Mouse (Mus musculus) liver, postnatal 0 days (tissue): Measurements from ENCODE around the gene Best2. TPM values are rescaled to one million over a fixed set of nuclear protein-coding genes. Genes with fewer than 3 reads are reported as not detected.

Experiments
- ATAC-seq: fragments of 200-750 bp; cut with Nextera tagmentation; 2 replicates; pipeline ENCODE4 v1.8.0; 2017; ENCODE audit warnings: mild to moderate bottlenecking, moderate library complexity
- DNase-seq: peaks from one replicate; pipeline ENCODE4 v3.0.0-alpha.2; 2016
- H3K27ac ChIP-seq: fragments of 300-500 bp; sonication (generic); 2 replicates; pipeline ENCODE4 v1.5.1; 2014; ENCODE audit warnings: antibody characterized with exemption, moderate library complexity, mild to moderate bottlenecking, low read depth
- H3K27me3 ChIP-seq: fragments of 300-500 bp; sonication (generic); 2 replicates; pipeline ENCODE4 v1.6.1; 2014; ENCODE audit warnings: low read length, control low read depth, mixed read lengths; ENCODE audit not compliant: insufficient read depth
- H3K36me3 ChIP-seq: fragments of 300-500 bp; sonication (generic); replicated peaks from 2 replicates; pipeline ENCODE4 v1.6.1; 2014; ENCODE audit warnings: mild to moderate bottlenecking, control low read depth, low read length, moderate library complexity, mixed read lengths; ENCODE audit not compliant: insufficient read depth
- H3K4me1 ChIP-seq: fragments of 300-500 bp; sonication (generic); 2 replicates; pipeline ENCODE4 v1.6.1; 2014; ENCODE audit warnings: antibody characterized with exemption, mild to moderate bottlenecking, control low read depth; ENCODE audit not compliant: insufficient read depth
- H3K4me2 ChIP-seq: fragments of 300-500 bp; sonication (generic); 2 replicates; pipeline ENCODE4 v1.6.1; 2014; ENCODE audit warnings: low read depth, mild to moderate bottlenecking, low read length, moderate library complexity, mixed read lengths
- H3K4me3 ChIP-seq: fragments of 300-500 bp; sonication (generic); 2 replicates; pipeline ENCODE4 v1.5.1; 2014; ENCODE audit warnings: low read depth, low read length
- H3K9ac ChIP-seq: fragments of 300-500 bp; sonication (generic); replicated peaks from 2 replicates; pipeline ENCODE4 v1.6.1; 2014; ENCODE audit warnings: mild to moderate bottlenecking, moderate library complexity
- H3K9me3 ChIP-seq: fragments of 300-500 bp; sonication (generic); 2 replicates; pipeline ENCODE4 v1.6.1; 2016; ENCODE audit warnings: mild to moderate bottlenecking, control low read depth, low read length, mixed read lengths
- CTCF ChIP-seq: sonication (generic); IDR thresholded peaks from 2 replicates; pipeline ENCODE4 v1.5.1; 2016; ENCODE audit warnings: antibody characterized with exemption, low read depth
- EP300 ChIP-seq: IDR thresholded peaks from 2 replicates; pipeline ENCODE4 v1.6.1; 2016; ENCODE audit warnings: antibody characterized with exemption, low read depth, mild to moderate bottlenecking
- WGBS: fragments of 180-500 bp; shearing (Covaris S2); extraction: QIAGEN DNeasy Blood & Tissue Kit; methylation state at CpG from one replicate; pipeline ENCODE4 v1.1.7; 2014; ENCODE audit not compliant: insufficient replicate concordance; 5-methylcytosine and 5-hydroxymethylcytosine counted together
- microRNA-seq: library from miRNA; unstranded; fragments of <30 nt; microRNA quantifications from one replicate; pipeline ENCODE4, GENCODE M21; 2016
- polyA plus RNA-seq: library from polyadenylated mRNA; unstranded; fragments of >200 nt; fragmentation: Nextera tagmentation; extraction: Ambion mirVana; gene quantifications from 2 replicates; pipeline ENCODE4 v1.2.1, GENCODE M21; 2015

Gene Best2
- polyA plus RNA-seq, 1 experiment from 2014 or later, result not detected

- Histone ChIP-seq H3K4me3 (0 out of 2 replicates have a peak overlapping the region, but pooled peaks have one; percentile 83), H3K9ac (peak overlapping the region; percentile 91; the same call in 1 of the 2 replicates), H3K9me3 (no peaks in the 10 kb centered on the region), H3K36me3 (peaks cover 19% of the 10 kb centered on the region), H3K27ac (peak overlapping the region; percentile 98), H3K4me1 (peaks cover 37% of the 10 kb centered on the region), H3K4me2 (peak overlapping the region; percentile 96), H3K27me3 (no peaks in the 10 kb centered on the region)
- WGBS, result 86% methylated on average over 13 of the region's 13 CpGs
- TF ChIP-seq CTCF, result no peak
- TF ChIP-seq EP300, result no peak
- ATAC-seq (no peak), DNase-seq (no peak)
These were observed 46.6 kb downstream of the Best2 start for GRCm38 (mm10) chr8:84967532-84968304.

GRCm38 (mm10) chr8:84966603-84967002, 47.7 kb downstream of the Best2 start:
- WGBS, result 14% methylated on average over 3 of the region's 3 CpGs
- peak overlapping the region; percentile 97 for H3K4me2 ChIP-seq
- H3K9me3 ChIP-seq, result no peaks in the 10 kb centered on the region
- no peak for TF ChIP-seq CTCF
- no peak for TF ChIP-seq EP300
- DNase-seq (no peak), ATAC-seq (no peak)
- peak overlapping the region; percentile 98 for H3K27ac ChIP-seq
- peaks cover 37% of the 10 kb centered on the region for H3K4me1 ChIP-seq
- H3K4me3 ChIP-seq, result peak overlapping the region; percentile 2; the same call in 1 of the 2 replicates
- no peak overlapping the region; the same call in 1 of the 2 replicates for H3K9ac ChIP-seq
- H3K36me3 ChIP-seq, result peaks cover 13% of the 10 kb centered on the region
- H3K27me3 ChIP-seq, result no peaks in the 10 kb centered on the region

- peaks cover 13% of the 10 kb centered on the region; the same call in 1 of the 2 replicates for H3K36me3 ChIP-seq
- no peaks in the 10 kb centered on the region for H3K9me3 ChIP-seq
- peak overlapping the region; percentile 98 for H3K27ac ChIP-seq
- peak; percentile 96 for DNase-seq
- peak overlapping the region; percentile 77 for H3K9ac ChIP-seq
- 2% methylated on average over 41 of the region's 41 CpGs for WGBS
- H3K27me3 ChIP-seq, result no peaks in the 10 kb centered on the region
- ATAC-seq, result peak; percentile 85
- TF ChIP-seq CTCF, result no peak
- no peak; the same call in 1 of the 2 replicates for TF ChIP-seq EP300
- peak overlapping the region; percentile 72 for H3K4me3 ChIP-seq
- peak overlapping the region; percentile 97 for H3K4me2 ChIP-seq
- H3K4me1 ChIP-seq, result peaks cover 37% of the 10 kb centered on the region
These were observed 48.5 kb downstream of the Best2 start for GRCm38 (mm10) chr8:84965731-84966291.

- Histone ChIP-seq H3K9ac (no peak overlapping the region), H3K36me3 (peaks cover 13% of the 10 kb centered on the region; the same call in 1 of the 2 replicates), H3K27me3 (no peaks in the 10 kb centered on the region), H3K9me3 (no peaks in the 10 kb centered on the region), H3K27ac (no peak overlapping the region), H3K4me3 (no peak overlapping the region), H3K4me1 (peaks cover 32% of the 10 kb centered on the region), H3K4me2 (peak overlapping the region; percentile 97; the same call in 1 of the 2 replicates)
- TF ChIP-seq EP300 (no peak), CTCF (peak; percentile 49)
- WGBS, result 80% methylated on average over 4 of the region's 4 CpGs
- ATAC-seq (no peak), DNase-seq (no peak)
These were observed 50.4 kb downstream of the Best2 start for GRCm38 (mm10) chr8:84963952-84964351.

GRCm38 (mm10) chr8:84959811-84960210, 54.5 kb downstream of the Best2 start:
- 76% methylated on average over 7 of the region's 7 CpGs for WGBS
- H3K4me2 ChIP-seq, result no peak overlapping the region
- ATAC-seq (peak; percentile 86), DNase-seq (no peak)
- no peak overlapping the region for H3K4me3 ChIP-seq
- no peaks in the 10 kb centered on the region for H3K27me3 ChIP-seq
- H3K9ac ChIP-seq, result no peak overlapping the region
- peaks cover 29% of the 10 kb centered on the region for H3K36me3 ChIP-seq
- H3K27ac ChIP-seq, result 0 out of 2 replicates have a peak overlapping the region, but pooled peaks have one; percentile 9
- TF ChIP-seq CTCF (no peak), EP300 (no peak)
- H3K9me3 ChIP-seq, result no peaks in the 10 kb centered on the region
- peaks cover 1% of the 10 kb centered on the region for H3K4me1 ChIP-seq

Small RNA genes lying within 50 kb of the gene (microRNA-seq; reads per million reads assigned to microRNA genes)
- gene Mir7070, result 1.6 reads per million

Other genes starting within 250 kb of the Best2 start
- gene Nfix, start 214.2 kb downstream of the Best2 start, polyA plus RNA-seq, result 4.7 and 5.4 TPM in 2 replicates
- gene Dand5, start 191.7 kb downstream of the Best2 start, polyA plus RNA-seq, result 2.4 and 2.5 TPM in 2 replicates
- gene Gadd45gip1, start 183.0 kb downstream of the Best2 start, polyA plus RNA-seq, result 31.9 and 34.9 TPM in 2 replicates
- gene Rad23a, start 173.9 kb downstream of the Best2 start, polyA plus RNA-seq, result 154 and 164 TPM in 2 replicates
- gene Calr, start 167.6 kb downstream of the Best2 start, polyA plus RNA-seq, result 331 and 375 TPM in 2 replicates
- 30.3 and 33.6 TPM in 2 replicates for gene Farsa, start 157.5 kb downstream of the Best2 start, polyA plus RNA-seq
- 30.6 and 31.2 TPM in 2 replicates for gene Syce2, start 142.4 kb downstream of the Best2 start, polyA plus RNA-seq
- gene Gcdh, start 120.6 kb downstream of the Best2 start, polyA plus RNA-seq, result 139 and 141 TPM in 2 replicates
- 133 and 149 TPM in 2 replicates for gene Klf1, start 112.6 kb downstream of the Best2 start, polyA plus RNA-seq
- 15.4 and 16.0 TPM in 2 replicates for gene Dnase2a, start 106.0 kb downstream of the Best2 start, polyA plus RNA-seq
- 0.07 TPM in 1 of 2 replicates, not detected in the other for gene Mast1, start 77.2 kb downstream of the Best2 start, polyA plus RNA-seq
- 0.09 TPM in 1 of 2 replicates, not detected in the other for gene Rtbdn, start 67.5 kb downstream of the Best2 start, polyA plus RNA-seq
- 0.89 TPM in 1 of 2 replicates, not detected in the other for gene Gm49661, start 45.1 kb downstream of the Best2 start, polyA plus RNA-seq
- 780 and 831 TPM in 2 replicates for gene Prdx2, start 44.9 kb downstream of the Best2 start, polyA plus RNA-seq
- gene Rnaseh2a, start 44.8 kb downstream of the Best2 start, polyA plus RNA-seq, result 67.1 and 70.8 TPM in 2 replicates
- gene Junb, start 35.8 kb downstream of the Best2 start, polyA plus RNA-seq, result 14.2 and 21.9 TPM in 2 replicates
- gene Hook2, start 23.9 kb downstream of the Best2 start, polyA plus RNA-seq, result 12.0 and 12.2 TPM in 2 replicates
- 33.2 and 34.4 TPM in 2 replicates for gene Asna1, start 10.8 kb upstream of the Best2 start, polyA plus RNA-seq
- gene Trir, start 12.3 kb upstream of the Best2 start, polyA plus RNA-seq, result 63.0 and 73.6 TPM in 2 replicates
- 7.6 and 8.2 TPM in 2 replicates for gene Tnpo2, start 22.4 kb upstream of the Best2 start, polyA plus RNA-seq
- 14.4 and 14.9 TPM in 2 replicates for gene Fbxw9, start 45.5 kb upstream of the Best2 start, polyA plus RNA-seq
- not detected in 2 replicates for gene Gm5741, start 53.5 kb upstream of the Best2 start, polyA plus RNA-seq
- 24.8 and 27.7 TPM in 2 replicates for gene Dhps, start 57.2 kb upstream of the Best2 start, polyA plus RNA-seq
- 63.5 and 66.8 TPM in 2 replicates for gene Wdr83os, start 66.2 kb upstream of the Best2 start, polyA plus RNA-seq
- 17.6 and 18.4 TPM in 2 replicates for gene Wdr83, start 66.8 kb upstream of the Best2 start, polyA plus RNA-seq
- 42.6 and 44.6 TPM in 2 replicates for gene Man2b1, start 68.7 kb upstream of the Best2 start, polyA plus RNA-seq
- 2.0 and 5.2 TPM in 2 replicates for gene Zfp791, start 108.6 kb upstream of the Best2 start, polyA plus RNA-seq
- gene Cks1brt, start 137.4 kb upstream of the Best2 start, polyA plus RNA-seq, result not detected in 2 replicates
- not detected in 2 replicates for gene Olfr371, start 211.5 kb upstream of the Best2 start, polyA plus RNA-seq